Mouse (Mus musculus) thymus, adult 2 months (tissue): ENCODE data around the gene Ptpn12.

Experiments used
- CTCF ChIP-seq: fragments of 200-500 bp; IDR thresholded peaks from 2 replicates; pipeline ENCODE4 v1.5.1; 2012; ENCODE audit warnings: mild to moderate bottlenecking, control low read depth, low read length, moderate library complexity, borderline replicate concordance; ENCODE audit not compliant: control insufficient read depth, poor library complexity, insufficient read depth; ENCODE audit errors: extremely low read depth
- POLR2A ChIP-seq: fragments of 200-500 bp; IDR thresholded peaks from 2 replicates; pipeline ENCODE4 v1.6.1; 2012; ENCODE audit warnings: mild to moderate bottlenecking, low read length, control low read depth, moderate library complexity; ENCODE audit not compliant: control insufficient read depth, poor library complexity, insufficient read depth; ENCODE audit errors: extremely low read depth

DNA sequence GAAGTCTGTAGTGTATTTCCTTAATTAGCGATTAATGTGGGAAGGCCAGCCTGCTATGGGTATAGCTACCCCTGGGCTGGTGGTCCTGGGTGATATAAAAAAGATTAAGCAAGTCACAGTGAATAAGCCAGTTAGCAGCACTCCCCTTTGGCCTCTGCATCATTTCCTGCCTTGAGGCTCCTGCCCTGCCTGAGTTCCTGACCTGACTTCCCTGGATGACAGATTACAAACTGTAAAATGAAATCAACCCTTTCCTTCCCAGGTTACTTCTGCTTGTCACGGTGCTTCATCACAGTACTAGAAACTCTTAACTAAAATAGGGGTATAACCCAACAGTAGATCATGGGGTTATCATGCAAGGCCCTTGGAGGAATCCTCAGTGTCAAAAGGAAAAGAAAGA, 10.2 kb downstream of the Ptpn12 start:
- no peak for TF ChIP-seq POLR2A
- no peak for TF ChIP-seq CTCF
